Mouse (Mus musculus) ovary, postnatal 10 days (tissue): Measurements from ENCODE around the gene Slc38a10.

Source experiments
- DNase-seq: peaks from one replicate; pipeline ENCODE4 v3.0.0; 2022; ENCODE audit warnings: low spot score

The Slc38a10 gene

GRCm38 (mm10) chr11:120055953-120056732 is 95.0 kb downstream of the Slc38a10 start:
- DNase-seq: no peak
